Mouse (Mus musculus): ENCODE data around the gene Stat2. TPM values are rescaled to one million over a fixed set of nuclear protein-coding genes. Genes with fewer than 3 reads are reported as not detected.
"Not testable (repeated sequence)": the region's sequence is repeated elsewhere in the genome, so short reads cannot be mapped to it uniquely, and the experiment has no call there.

Stat2 gene
- polyA plus RNA-seq, 1 experiment from 2014 or later, result 23.2 TPM

DNA sequence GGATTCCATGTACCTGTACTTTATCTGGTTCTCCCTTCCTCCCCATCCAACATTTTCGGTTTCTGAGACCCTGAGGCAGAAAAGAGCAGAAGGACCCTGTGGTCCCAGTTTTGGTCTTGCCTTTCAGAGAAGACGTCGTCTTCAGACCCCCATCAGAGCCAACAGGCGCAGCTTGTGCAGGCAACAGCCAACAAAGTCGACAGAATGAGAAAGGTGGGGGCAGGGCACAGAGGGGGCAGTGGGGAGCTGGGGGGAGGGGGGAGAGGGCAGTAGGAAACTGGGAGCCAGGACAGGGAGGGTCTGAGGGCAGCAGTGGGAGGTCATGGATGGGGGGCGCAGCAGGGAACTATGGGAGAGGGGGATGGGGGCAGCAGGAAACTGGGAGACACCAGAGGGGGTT, 7.8 kb downstream of the Stat2 start:
- Histone ChIP-seq H3K4me2 (replicated peaks; ENCODE audit: low read depth) (no peak overlapping the region), H3K9ac (ENCODE audit: low read depth, low read length) (no peak overlapping the region), H3K27me3 (replicated peaks; ENCODE audit: control insufficient read depth, insufficient read depth, low read length) (no peaks in the 10 kb centered on the region), H3K9me3 (ENCODE audit: control insufficient read depth) (no peaks in the 10 kb centered on the region), H3K4me3 (ENCODE audit: low read depth, low read length) (no peak overlapping the region), H3K4me1 (replicated peaks; ENCODE audit: control insufficient read depth, insufficient read depth, low read length) (no peaks in the 10 kb centered on the region), H3K27ac (ENCODE audit: low read depth, low read length) (no peak overlapping the region), H3K36me3 (ENCODE audit: control insufficient read depth, insufficient read depth) (peaks cover 61% of the 10 kb centered on the region)
- no peak for TF ChIP-seq CTCF (IDR thresholded peaks at IDR 0.05; ENCODE audit: low read depth)
- WGBS, result 70% methylated on average over 6 of the region's 6 CpGs
- ATAC-seq, result no peak

DNA sequence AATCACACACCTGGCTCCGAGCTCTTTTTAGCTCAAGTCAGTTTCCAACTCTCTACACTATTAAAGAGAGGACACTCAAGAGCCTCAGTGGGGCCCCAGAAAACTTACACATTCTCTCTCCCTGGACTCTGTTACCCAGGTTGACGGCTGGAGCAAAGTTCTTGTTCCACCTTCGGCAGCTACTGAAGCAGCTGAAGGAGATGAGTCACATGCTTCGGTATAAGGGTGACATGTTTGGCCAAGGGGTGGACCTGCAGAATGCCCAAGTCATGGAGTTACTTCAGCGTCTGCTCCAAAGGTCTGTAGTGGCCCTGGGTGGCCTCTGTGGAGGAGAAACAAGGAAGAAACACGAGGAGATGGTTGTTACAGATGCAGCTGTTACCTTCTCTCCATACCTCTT, 10.6 kb downstream of the Stat2 start:
- no peaks in the 10 kb centered on the region for H3K9me3 ChIP-seq (ENCODE audit: control insufficient read depth)
- H3K9ac ChIP-seq (ENCODE audit: low read depth, low read length), result no peak overlapping the region; the same call in 1 of the 2 replicates
- H3K4me3 ChIP-seq (ENCODE audit: low read depth, low read length), result no peak overlapping the region
- peak overlapping the region; percentile 38; the same call in 1 of the 2 replicates for H3K4me2 ChIP-seq (replicated peaks; ENCODE audit: low read depth)
- ATAC-seq, result peak; percentile 94
- peak overlapping the region; percentile 83 for H3K27ac ChIP-seq (ENCODE audit: low read depth, low read length)
- WGBS, result 49% methylated on average over 6 of the region's 6 CpGs
- peaks cover 88% of the 10 kb centered on the region for H3K36me3 ChIP-seq (ENCODE audit: control insufficient read depth, insufficient read depth)
- no peak for TF ChIP-seq CTCF (IDR thresholded peaks at IDR 0.05; ENCODE audit: low read depth)
- H3K27me3 ChIP-seq (replicated peaks; ENCODE audit: control insufficient read depth, insufficient read depth, low read length), result no peaks in the 10 kb centered on the region
- H3K4me1 ChIP-seq (replicated peaks; ENCODE audit: control insufficient read depth, insufficient read depth, low read length), result no peaks in the 10 kb centered on the region

DNA sequence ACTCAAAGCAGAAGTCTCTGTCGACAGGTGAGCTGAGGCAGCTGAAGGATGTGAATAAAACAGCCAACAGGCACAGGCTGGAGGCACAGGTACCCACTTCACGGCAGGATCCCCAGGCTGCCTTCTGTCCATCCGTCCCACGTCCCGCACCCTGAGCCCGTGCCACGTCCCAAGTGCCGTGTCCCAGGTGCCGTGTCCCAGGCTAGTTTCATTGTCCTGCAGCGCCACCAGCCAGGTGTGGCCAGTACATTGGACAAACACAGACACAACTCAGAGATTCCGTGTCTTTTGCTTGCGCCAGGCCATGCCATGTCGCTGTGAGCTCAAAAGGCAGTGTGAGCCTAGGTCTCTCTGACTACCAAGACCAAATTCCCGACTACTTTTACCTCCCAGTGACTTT, 11.3 kb downstream of the Stat2 start:
- H3K9ac ChIP-seq (ENCODE audit: low read depth, low read length), result no peak overlapping the region
- ATAC-seq, result no peak
- WGBS, result 75% methylated on average over 14 of the region's 14 CpGs
- peaks cover 91% of the 10 kb centered on the region for H3K36me3 ChIP-seq (ENCODE audit: control insufficient read depth, insufficient read depth)
- peak overlapping the region; percentile 78 for H3K27ac ChIP-seq (ENCODE audit: low read depth, low read length)
- H3K4me2 ChIP-seq (replicated peaks; ENCODE audit: low read depth), result no peak overlapping the region
- TF ChIP-seq CTCF (IDR thresholded peaks at IDR 0.05; ENCODE audit: low read depth), result peak; percentile 60
- H3K4me1 ChIP-seq (replicated peaks; ENCODE audit: control insufficient read depth, insufficient read depth, low read length), result no peaks in the 10 kb centered on the region
- H3K4me3 ChIP-seq (ENCODE audit: low read depth, low read length), result no peak overlapping the region
- H3K9me3 ChIP-seq (ENCODE audit: control insufficient read depth), result no peaks in the 10 kb centered on the region
- H3K27me3 ChIP-seq (replicated peaks; ENCODE audit: control insufficient read depth, insufficient read depth, low read length), result no peaks in the 10 kb centered on the region

DNA sequence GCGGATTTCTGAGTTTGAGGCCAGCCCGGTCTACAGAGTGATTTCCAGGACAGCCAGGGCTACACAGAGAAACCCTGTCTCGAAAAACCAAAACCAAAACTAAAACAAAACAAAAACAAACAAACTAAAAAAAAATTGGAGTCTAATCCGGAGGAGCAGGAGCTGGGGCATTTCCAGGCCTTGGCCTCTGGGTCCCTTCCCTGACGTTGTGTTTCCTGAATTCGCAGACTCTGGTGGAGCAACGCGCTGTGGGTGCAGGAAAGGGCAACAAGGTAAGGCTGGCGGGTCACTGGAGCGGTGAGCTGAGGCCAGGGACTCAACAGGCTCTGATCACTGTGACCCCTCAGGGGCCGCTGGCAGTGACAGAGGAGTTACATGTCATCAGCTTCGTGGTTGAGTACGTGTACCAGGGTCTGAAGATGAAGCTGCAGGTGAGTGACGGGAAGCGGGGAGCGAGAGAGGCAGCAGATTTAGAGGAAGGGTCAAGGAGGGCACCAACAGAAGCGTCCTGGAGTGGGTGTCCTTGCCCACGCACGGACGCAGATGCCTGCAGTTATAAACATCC, 12.6 kb downstream of the Stat2 start:
- ATAC-seq, result no peak
- H3K4me1 ChIP-seq (replicated peaks; ENCODE audit: control insufficient read depth, insufficient read depth, low read length), result no peaks in the 10 kb centered on the region
- H3K27me3 ChIP-seq (replicated peaks; ENCODE audit: control insufficient read depth, insufficient read depth, low read length), result no peaks in the 10 kb centered on the region
- WGBS, result 87% methylated on average over 20 of the region's 20 CpGs
- H3K4me3 ChIP-seq (ENCODE audit: low read depth, low read length), result no peak overlapping the region
- H3K9me3 ChIP-seq (ENCODE audit: control insufficient read depth), result no peaks in the 10 kb centered on the region
- H3K9ac ChIP-seq (ENCODE audit: low read depth, low read length), result no peak overlapping the region
- no peak overlapping the region for H3K4me2 ChIP-seq (replicated peaks; ENCODE audit: low read depth)
- H3K27ac ChIP-seq (ENCODE audit: low read depth, low read length), result 0 out of 2 replicates have a peak overlapping the region, but pooled peaks have one; percentile 78
- H3K36me3 ChIP-seq (ENCODE audit: control insufficient read depth, insufficient read depth), result peaks cover 86% of the 10 kb centered on the region
- TF ChIP-seq CTCF (IDR thresholded peaks at IDR 0.05; ENCODE audit: low read depth), result no peak

DNA sequence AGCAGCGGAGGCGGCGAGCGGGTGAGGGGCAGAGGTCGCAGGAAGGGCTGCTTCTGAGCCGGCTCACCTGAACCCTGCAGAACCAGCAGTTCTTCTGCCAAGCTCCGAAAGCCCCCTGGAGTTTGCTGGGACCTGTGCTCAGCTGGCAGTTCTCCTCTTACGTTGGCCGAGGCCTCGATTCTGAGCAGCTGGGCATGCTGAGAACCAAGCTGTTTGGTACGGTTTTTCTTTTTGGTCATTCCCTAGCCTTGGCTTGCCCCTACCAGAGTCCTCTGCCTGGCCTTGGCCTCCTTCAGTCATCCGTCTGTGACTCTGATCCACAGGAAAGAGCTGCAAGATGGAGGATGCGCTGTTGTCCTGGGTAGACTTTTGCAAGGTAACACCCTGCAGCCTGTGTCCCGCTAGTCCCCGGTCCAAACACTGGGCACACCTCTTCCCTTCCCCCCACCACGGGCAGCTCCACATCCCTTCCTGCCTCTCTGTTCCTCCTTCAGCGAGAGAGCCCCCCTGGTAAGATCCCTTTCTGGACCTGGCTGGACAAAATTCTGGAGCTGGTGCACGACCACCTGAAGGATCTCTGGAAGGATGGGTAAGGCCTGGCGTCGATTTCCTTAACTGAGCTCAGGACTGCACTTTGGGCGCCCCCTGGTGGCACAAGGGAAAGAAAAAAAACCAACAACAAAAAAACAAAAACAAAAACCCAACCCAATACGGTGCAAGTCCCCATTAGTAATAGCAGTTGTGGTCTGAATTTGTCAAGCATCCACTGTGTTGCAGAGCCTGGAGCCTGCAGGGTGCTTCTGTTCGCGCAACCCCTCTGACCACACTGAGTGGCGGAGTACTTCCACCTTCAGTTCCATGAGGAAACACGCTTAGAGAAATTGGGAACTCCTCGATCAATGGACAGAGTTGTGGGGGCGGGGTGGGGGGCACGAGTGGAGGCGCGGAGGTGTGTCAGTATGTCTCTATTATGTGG, 13.5 kb downstream of the Stat2 start:
- TF ChIP-seq CTCF (IDR thresholded peaks at IDR 0.05; ENCODE audit: low read depth), result peak; percentile 84
- Histone ChIP-seq H3K27ac (ENCODE audit: low read depth, low read length) (no peak overlapping the region), H3K4me1 (replicated peaks; ENCODE audit: control insufficient read depth, insufficient read depth, low read length) (no peaks in the 10 kb centered on the region), H3K36me3 (ENCODE audit: control insufficient read depth, insufficient read depth) (peaks cover 83% of the 10 kb centered on the region), H3K4me3 (ENCODE audit: low read depth, low read length) (no peak overlapping the region), H3K9me3 (ENCODE audit: control insufficient read depth) (no peaks in the 10 kb centered on the region), H3K27me3 (replicated peaks; ENCODE audit: control insufficient read depth, insufficient read depth, low read length) (no peaks in the 10 kb centered on the region), H3K4me2 (replicated peaks; ENCODE audit: low read depth) (no peak overlapping the region), H3K9ac (ENCODE audit: low read depth, low read length) (no peak overlapping the region)
- 68% methylated on average over 31 of the region's 31 CpGs for WGBS
- no peak for ATAC-seq

- H3K4me1 ChIP-seq (replicated peaks; ENCODE audit: control insufficient read depth, insufficient read depth, low read length); ATAC-seq; H3K4me2 ChIP-seq (replicated peaks; ENCODE audit: low read depth); H3K27me3 ChIP-seq (replicated peaks; ENCODE audit: control insufficient read depth, insufficient read depth, low read length); H3K27ac ChIP-seq (ENCODE audit: low read depth, low read length); H3K4me3 ChIP-seq (ENCODE audit: low read depth, low read length); H3K9me3 ChIP-seq (ENCODE audit: control insufficient read depth); H3K9ac ChIP-seq (ENCODE audit: low read depth, low read length): not testable (repeated sequence)
- peaks cover 57% of the 10 kb centered on the region for H3K36me3 ChIP-seq (ENCODE audit: control insufficient read depth, insufficient read depth)
- 67% methylated on average over 1 of the region's 1 CpGs for WGBS
These were observed 20.2 kb downstream of the Stat2 start for GRCm38 (mm10) chr10:128290594-128290993.

All from intestine, postnatal 0 days (tissue).